Mouse (Mus musculus) splenic B cell, adult 2 months (primary cell): ENCODE results near the gene Gpr137.

Experiments used
- DNase-seq: peaks from one replicate; pipeline ENCODE4 v3.0.0-alpha.2; 2011; ENCODE audit warnings: low read depth, low spot score
- H3K27me3 ChIP-seq: 2 replicates; pipeline ENCODE4 v1.6.1; 2012; ENCODE audit warnings: mild to moderate bottlenecking, low read length, moderate library complexity, mixed read lengths; ENCODE audit not compliant: control insufficient read depth, poor library complexity, insufficient read depth, severe bottlenecking
- H3K36me3 ChIP-seq: 2 replicates; pipeline ENCODE4 v1.6.1; 2012; ENCODE audit warnings: mild to moderate bottlenecking, low read length, moderate library complexity, mixed read lengths; ENCODE audit not compliant: control insufficient read depth, poor library complexity, insufficient read depth, severe bottlenecking

Gpr137 gene

GRCm38 (mm10) chr19:6925307-6925573 is 17.0 kb downstream of the Gpr137 start, which contains the start of gene Catsperz:
TSS of gene Catsperz (minus strand) at chr19:6925380.
- H3K27me3 ChIP-seq, result no peaks in the 10 kb centered on the region; the same call in 1 of the 2 replicates
- H3K36me3 ChIP-seq, result no peaks in the 10 kb centered on the region
- no peak for DNase-seq

GRCm38 (mm10) chr19:6924461-6925306 is 17.6 kb downstream of the Gpr137 start:
- Histone ChIP-seq H3K27me3 (no peaks in the 10 kb centered on the region; the same call in 1 of the 2 replicates), H3K36me3 (no peaks in the 10 kb centered on the region)
- DNase-seq, result peak; percentile 83

- no peaks in the 10 kb centered on the region; the same call in 1 of the 2 replicates for H3K27me3 ChIP-seq
- H3K36me3 ChIP-seq, result no peaks in the 10 kb centered on the region
- DNase-seq, result no peak
These were observed 19.2 kb downstream of the Gpr137 start for GRCm38 (mm10) chr19:6922901-6923735.

GRCm38 (mm10) chr19:6921647-6922567 is 20.4 kb downstream of the Gpr137 start, which contains the start of gene Esrra:
TSS of gene Esrra (minus strand) at chr19:6921813.
- DNase-seq, result peak; percentile 100

GRCm38 (mm10) chr19:6920741-6921636 is 21.3 kb downstream of the Gpr137 start:
- Histone ChIP-seq H3K27me3 (no peaks in the 10 kb centered on the region; the same call in 1 of the 2 replicates), H3K36me3 (peaks cover 2% of the 10 kb centered on the region; the same call in 1 of the 2 replicates)
- peak; percentile 66 for DNase-seq

More at GRCm38 (mm10) chr19:6921647-6922567, 20.4 kb downstream of the Gpr137 start, which contains the start of gene Esrra:
- Histone ChIP-seq H3K36me3 (no peaks in the 10 kb centered on the region), H3K27me3 (no peaks in the 10 kb centered on the region; the same call in 1 of the 2 replicates)

GRCm38 (mm10) chr19:6919876-6920740 is 22.2 kb downstream of the Gpr137 start:
- no peak for DNase-seq
- Histone ChIP-seq H3K27me3 (no peaks in the 10 kb centered on the region), H3K36me3 (peaks cover 2% of the 10 kb centered on the region; the same call in 1 of the 2 replicates)

- H3K36me3 ChIP-seq, result peaks cover 2% of the 10 kb centered on the region; the same call in 1 of the 2 replicates
- DNase-seq, result no peak
- no peaks in the 10 kb centered on the region for H3K27me3 ChIP-seq
These were observed 22.8 kb downstream of the Gpr137 start for GRCm38 (mm10) chr19:6919431-6919830.

- DNase-seq, result no peak
- peaks cover 6% of the 10 kb centered on the region; the same call in 1 of the 2 replicates for H3K36me3 ChIP-seq
These were observed 24.0 kb downstream of the Gpr137 start for GRCm38 (mm10) chr19:6918321-6918720.

GRCm38 (mm10) chr19:6916496-6916895 is 25.8 kb downstream of the Gpr137 start:
- H3K36me3 ChIP-seq, result peaks cover 7% of the 10 kb centered on the region; the same call in 1 of the 2 replicates
- H3K27me3 ChIP-seq, result no peaks in the 10 kb centered on the region
- DNase-seq, result no peak

More at GRCm38 (mm10) chr19:6918321-6918720, 24.0 kb downstream of the Gpr137 start:
- no peaks in the 10 kb centered on the region for H3K27me3 ChIP-seq

- H3K36me3 ChIP-seq, result peaks cover 11% of the 10 kb centered on the region; the same call in 1 of the 2 replicates
- H3K27me3 ChIP-seq, result no peaks in the 10 kb centered on the region
- no peak for DNase-seq
These were observed 27.0 kb downstream of the Gpr137 start for GRCm38 (mm10) chr19:6915276-6915675.

- Histone ChIP-seq H3K27me3 (no peaks in the 10 kb centered on the region), H3K36me3 (peaks cover 11% of the 10 kb centered on the region; the same call in 1 of the 2 replicates)
- DNase-seq, result no peak
These were observed 27.7 kb downstream of the Gpr137 start for GRCm38 (mm10) chr19:6914540-6914939.

- H3K36me3 ChIP-seq, result peaks cover 11% of the 10 kb centered on the region; the same call in 1 of the 2 replicates
- no peaks in the 10 kb centered on the region for H3K27me3 ChIP-seq
- DNase-seq, result no peak
These were observed 28.3 kb downstream of the Gpr137 start for GRCm38 (mm10) chr19:6913991-6914390.
